Comparison of ENCODE assay signal across 50 mouse cellular contexts in the genomic region with DNA sequence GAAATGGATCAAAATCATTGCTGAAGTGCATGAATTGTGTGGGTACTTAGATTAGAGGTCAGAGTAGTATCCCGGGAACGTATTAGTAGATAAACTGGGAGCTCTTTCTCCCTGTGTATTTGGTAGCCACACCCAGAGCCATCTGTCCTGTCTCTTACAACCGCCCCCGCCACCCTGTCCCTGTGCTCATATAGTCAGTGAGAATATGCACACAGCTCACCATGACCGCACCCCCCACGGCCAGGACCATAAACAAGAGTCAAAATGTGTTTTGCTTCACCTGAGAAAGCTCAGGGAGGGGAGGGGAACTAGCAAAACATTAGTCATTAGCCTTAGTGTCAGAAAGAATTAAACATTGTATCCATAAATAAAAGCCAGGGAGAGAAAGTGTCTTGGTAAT. TPM values are rescaled to one million over a fixed set of nuclear protein-coding genes. Genes with fewer than 3 reads are reported as not detected.
"Had no signal": no experiment of that assay in that cellular context is flagged by ENCODE, and none has a peak within 500 bp of the region (broad histone marks: within the 10 kb centered on the region; RNA-seq: fewer than 3 reads in every experiment).

No protein-coding gene starts in this region.

- H3K9ac ChIP-seq: heart, embryonic 12.5 days; heart, embryonic 13.5 days; heart, embryonic 15.5 days; hindbrain, embryonic 12.5 days; hindbrain, embryonic 13.5 days; hindbrain, embryonic 14.5 days; hindbrain, embryonic 15.5 days; intestine, embryonic 15.5 days; kidney, embryonic 15.5 days had no signal

- H3K4me1 ChIP-seq: heart, embryonic 12.5 days; heart, embryonic 13.5 days; heart, embryonic 15.5 days; hindbrain, embryonic 10.5 days; hindbrain, embryonic 12.5 days; hindbrain, embryonic 13.5 days; hindbrain, embryonic 15.5 days; intestine, embryonic 15.5 days; kidney, embryonic 15.5 days had no signal

- DNase-seq: heart, postnatal 10 days; heart, postnatal 14 days; heart, postnatal 36 days; heart, postnatal 4 days; kidney, adult 11 months; kidney, adult 18-20 months; kidney, adult 2 months; kidney, adult 8-10 months; kidney, adult 9 months; kidney, postnatal 10 days; kidney, postnatal 14 days; kidney, postnatal 25 days; kidney, postnatal 36 days; kidney, postnatal 4 days; layer of hippocampus, postnatal 36 days had no signal

- ATAC-seq: hindbrain, embryonic 16.5 days; hindbrain, postnatal 0 days; inflammation-experienced regulatory T-cells, adult 6 months; intestine, embryonic 15.5 days; intestine, embryonic 16.5 days; intestine, postnatal 0 days had no signal

- H3K36me3 ChIP-seq: heart, embryonic 12.5 days; heart, embryonic 13.5 days; heart, embryonic 15.5 days; hindbrain, embryonic 10.5 days; hindbrain, embryonic 12.5 days; hindbrain, embryonic 13.5 days; hindbrain, embryonic 15.5 days; intestine, embryonic 15.5 days; kidney, embryonic 15.5 days had no signal

- H3K4me3 ChIP-seq: heart, embryonic 12.5 days; heart, embryonic 13.5 days; heart, embryonic 15.5 days; hindbrain, embryonic 10.5 days; hindbrain, embryonic 12.5 days; hindbrain, embryonic 13.5 days; hindbrain, embryonic 15.5 days; intestine, embryonic 15.5 days; kidney, embryonic 15.5 days; layer of hippocampus, adult 2 months; left cerebral cortex, adult 2 months had no signal

- H3K9me3 ChIP-seq: heart, embryonic 12.5 days; heart, embryonic 13.5 days; heart, embryonic 15.5 days; hindbrain, embryonic 10.5 days; hindbrain, embryonic 12.5 days; hindbrain, embryonic 13.5 days; hindbrain, embryonic 15.5 days; intestine, embryonic 15.5 days; kidney, embryonic 15.5 days had no signal

- H3K27ac ChIP-seq: heart, embryonic 13.5 days; heart, embryonic 15.5 days; hindbrain, embryonic 10.5 days; hindbrain, embryonic 12.5 days; hindbrain, embryonic 13.5 days; hindbrain, embryonic 14.5 days; hindbrain, embryonic 15.5 days; hindbrain, postnatal 0 days; intestine, embryonic 15.5 days; kidney, embryonic 15.5 days; kidney, postnatal 0 days; layer of hippocampus, adult 2 months; left cerebral cortex, adult 2 months had no signal

- H3K27me3 ChIP-seq: heart, embryonic 12.5 days; heart, embryonic 13.5 days; heart, embryonic 15.5 days; hindbrain, embryonic 12.5 days; hindbrain, embryonic 13.5 days; hindbrain, embryonic 15.5 days; intestine, embryonic 15.5 days; kidney, embryonic 15.5 days had no signal

- H3K4me2 ChIP-seq: heart, embryonic 11.5 days; heart, embryonic 12.5 days; heart, embryonic 13.5 days; heart, embryonic 15.5 days; hindbrain, embryonic 12.5 days; hindbrain, embryonic 13.5 days; hindbrain, embryonic 14.5 days; hindbrain, embryonic 15.5 days; intestine, embryonic 15.5 days; kidney, embryonic 15.5 days had no signal

RNA-seq across cellular contexts. Expression of a gene that starts 18.7 kb away (rescaled TPM):
- total RNA-seq: heart, postnatal 10 days; heart, postnatal 14 days; heart, postnatal 25 days; heart, postnatal 36 days; heart, postnatal 4 days; hematopoietic stem cell, adult 5-6 weeks; hindbrain, postnatal 0 days; layer of hippocampus, adult 18-20 months; layer of hippocampus, adult 2 months; layer of hippocampus, adult 8-10 months; layer of hippocampus, postnatal 14 days; layer of hippocampus, postnatal 25 days; layer of hippocampus, postnatal 36 days; left cerebral cortex, adult 18-20 months; left cerebral cortex, adult 2 months; left cerebral cortex, adult 8-10 months had no signal
- polyA plus RNA-seq: heart, embryonic 11.5 days; heart, embryonic 12.5 days; heart, embryonic 13.5 days; heart, embryonic 14.5 days; heart, embryonic 15.5 days; heart, embryonic 16.5 days; heart, postnatal 0 days; hindbrain, embryonic 11.5 days; hindbrain, embryonic 12.5 days; hindbrain, embryonic 14.5 days; hindbrain, embryonic 15.5 days; hindbrain, embryonic 16.5 days; hindbrain, postnatal 0 days; inflammation-experienced regulatory T-cells, adult 6 months; intestine, embryonic 14.5 days; intestine, embryonic 15.5 days; intestine, postnatal 0 days; kidney, adult 2 months; kidney, embryonic 14.5 days; kidney, embryonic 15.5 days; kidney, embryonic 16.5 days; large intestine, adult 2 months had no signal
